Mouse (Mus musculus) forelimb bud, embryonic 11.5 days (tissue): ENCODE results near the gene Sh3pxd2a.

Source experiments
- DNase-seq: peaks from one replicate; pipeline ENCODE4 v3.0.0-alpha.2; 2012; ENCODE audit warnings: low read depth, low spot score

Gene Sh3pxd2a

DNA sequence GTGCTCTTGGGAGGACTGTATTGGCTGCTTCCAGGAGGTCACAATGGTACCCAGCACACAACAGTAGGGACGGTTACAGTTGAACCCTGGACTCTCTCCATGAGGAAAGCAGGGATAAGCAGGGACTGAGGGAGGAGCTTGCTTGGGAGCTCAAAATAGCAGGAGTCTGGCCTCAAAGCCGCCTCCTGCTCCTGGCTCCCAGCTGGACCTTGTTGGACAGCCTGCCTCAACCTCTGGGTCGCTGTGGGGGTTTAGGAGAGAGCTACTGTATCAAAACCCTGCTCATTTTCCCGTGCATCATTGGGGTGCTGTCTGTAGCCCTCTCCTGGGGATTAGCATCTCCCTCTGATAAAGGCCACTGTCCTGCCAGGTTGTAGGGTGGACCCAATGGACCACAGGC lies 184.8 kb downstream of the Sh3pxd2a start:
- no peak for DNase-seq

GRCm38 (mm10) chr19:47276730-47277129 lies 187.5 kb downstream of the Sh3pxd2a start:
- DNase-seq: no peak

GRCm38 (mm10) chr19:47270520-47270919 lies 193.7 kb downstream of the Sh3pxd2a start:
- DNase-seq: no peak

DNA sequence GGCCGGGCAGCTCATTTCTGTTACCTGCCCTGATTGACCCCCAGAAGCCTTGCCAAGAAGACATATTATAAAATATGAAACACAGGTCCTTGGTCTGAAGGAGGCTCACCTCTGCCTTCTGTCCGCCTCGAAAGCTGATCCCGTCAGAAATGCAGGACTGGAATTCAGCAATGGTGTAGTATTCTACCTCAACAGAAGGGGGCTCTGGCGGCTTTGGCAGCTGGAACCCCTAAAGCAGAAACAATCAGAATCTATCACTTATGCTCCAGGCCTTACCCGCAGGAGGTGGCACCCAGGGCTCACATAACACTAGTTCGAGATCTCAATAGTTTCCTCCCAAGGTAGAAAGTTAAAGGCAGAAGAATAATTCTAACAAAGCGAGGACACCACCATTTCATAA lies 194.5 kb downstream of the Sh3pxd2a start:
- peak; percentile 35 for DNase-seq

DNA sequence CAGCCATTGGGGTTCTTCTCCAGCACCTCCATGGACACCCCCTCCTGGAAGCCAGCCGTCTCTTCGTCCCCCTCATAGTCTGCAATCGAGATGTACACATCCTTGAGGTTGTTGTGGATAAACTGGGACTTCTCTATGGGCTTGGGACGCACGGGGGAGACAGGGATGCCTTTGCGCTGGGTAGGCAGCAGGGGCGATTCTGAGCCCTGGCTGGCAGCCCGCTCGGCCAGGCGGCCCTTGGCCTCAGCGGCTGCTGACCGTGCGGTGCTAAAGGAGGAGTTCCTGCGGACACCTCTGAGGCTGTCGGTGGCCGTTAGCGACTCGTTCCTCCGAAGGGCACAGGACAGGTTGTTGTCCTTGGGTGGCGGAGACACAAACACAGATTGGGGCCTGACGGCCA lies 197.1 kb downstream of the Sh3pxd2a start:
- DNase-seq: no peak

DNA sequence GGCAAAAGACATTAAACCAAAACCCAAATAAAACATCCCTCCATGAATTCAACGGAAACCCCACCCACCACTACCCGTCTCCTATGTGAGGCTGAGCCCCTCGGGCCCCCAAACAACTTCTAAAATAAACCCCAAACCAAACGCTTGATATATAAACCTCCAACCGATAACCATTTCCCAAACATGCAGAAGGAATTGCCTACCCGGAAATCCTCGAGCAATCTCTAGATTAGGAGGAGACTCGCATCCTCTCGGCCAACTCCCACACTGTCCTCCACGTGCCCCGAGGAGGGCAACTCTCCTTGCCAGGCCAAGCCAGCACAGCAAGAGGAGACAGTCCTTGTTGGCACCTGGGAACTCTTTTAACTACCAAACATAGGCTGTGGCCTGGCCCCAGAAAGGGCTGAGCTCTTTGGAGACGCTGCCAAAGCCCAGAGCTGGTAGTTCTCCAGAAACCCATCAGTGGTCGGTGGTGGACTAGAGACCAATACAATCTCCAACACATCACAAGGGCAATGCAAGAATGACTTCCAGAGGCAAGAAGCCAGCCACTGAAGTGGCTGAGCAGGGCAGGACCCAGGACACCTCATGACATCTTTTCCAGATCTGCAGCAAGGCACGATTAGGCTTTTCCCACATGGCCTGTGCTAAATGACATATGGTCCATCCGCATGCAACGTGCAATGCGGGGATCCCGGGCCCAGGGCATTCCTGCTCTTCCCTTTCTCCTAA lies 198.0 kb downstream of the Sh3pxd2a start:
- DNase-seq: no peak

DNA sequence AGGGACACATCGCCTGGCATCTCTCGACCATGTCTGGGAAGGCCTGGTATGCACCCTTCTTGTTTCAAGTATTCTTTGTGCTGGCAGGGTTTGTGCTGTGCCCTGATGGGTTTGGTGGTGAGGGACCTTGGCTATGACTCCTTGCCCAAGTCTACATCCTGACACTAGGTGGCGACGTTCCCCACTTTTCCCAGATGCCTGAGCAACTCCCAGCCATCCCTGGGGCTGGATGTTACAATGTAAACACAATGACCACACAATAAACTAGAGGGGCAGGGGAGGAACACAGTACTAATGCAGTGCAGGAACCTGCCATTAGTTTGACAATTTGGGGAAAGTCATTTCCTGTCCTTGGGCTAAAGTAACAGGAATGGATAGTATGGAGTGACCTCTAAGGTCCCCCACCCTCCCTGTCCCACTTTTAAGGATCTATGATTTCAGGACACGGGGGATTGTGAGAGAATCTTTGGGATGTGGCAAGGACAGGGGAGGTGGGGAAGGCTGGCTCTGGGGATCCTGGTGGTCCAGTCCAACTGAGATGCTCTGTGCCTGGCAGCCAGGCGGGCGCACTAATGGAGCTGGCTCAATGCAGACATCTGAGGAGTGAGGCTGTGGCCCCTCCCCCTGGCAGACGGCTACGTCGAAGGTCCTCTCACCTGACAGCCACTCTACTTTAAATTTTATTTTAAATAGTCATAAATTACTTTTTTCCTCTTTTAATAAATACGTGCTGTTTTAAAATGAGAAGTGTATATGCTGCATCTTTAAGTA lies 199.7 kb downstream of the Sh3pxd2a start:
- peak; percentile 79 for DNase-seq

- DNase-seq: no peak
These were observed 200.6 kb downstream of the Sh3pxd2a start for GRCm38 (mm10) chr19:47263621-47264020.

DNA sequence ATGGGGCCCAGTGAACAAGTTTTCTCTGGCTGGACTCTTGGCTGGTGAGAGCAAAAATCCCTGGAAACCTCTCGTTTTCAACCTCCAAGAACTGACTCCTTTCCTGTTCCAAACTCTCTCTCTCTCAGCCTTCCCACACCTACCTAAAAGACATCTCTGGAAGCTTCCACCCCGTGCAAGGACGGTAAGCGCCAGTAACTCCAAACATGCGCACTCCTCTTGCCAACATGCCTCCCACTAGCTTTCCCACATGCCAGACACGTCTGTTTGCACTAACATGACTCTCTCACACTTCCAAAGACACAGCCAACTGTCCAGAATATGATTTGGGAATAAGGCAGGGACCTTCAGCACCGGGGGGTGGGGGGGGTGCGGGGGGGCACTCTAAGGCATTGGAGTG lies 203.0 kb downstream of the Sh3pxd2a start:
- no peak for DNase-seq

GRCm38 (mm10) chr19:47259581-47259980 lies 204.6 kb downstream of the Sh3pxd2a start:
- DNase-seq: peak; percentile 56

- no peak for DNase-seq
These were observed 208.3 kb downstream of the Sh3pxd2a start for GRCm38 (mm10) chr19:47255919-47256318.

DNA sequence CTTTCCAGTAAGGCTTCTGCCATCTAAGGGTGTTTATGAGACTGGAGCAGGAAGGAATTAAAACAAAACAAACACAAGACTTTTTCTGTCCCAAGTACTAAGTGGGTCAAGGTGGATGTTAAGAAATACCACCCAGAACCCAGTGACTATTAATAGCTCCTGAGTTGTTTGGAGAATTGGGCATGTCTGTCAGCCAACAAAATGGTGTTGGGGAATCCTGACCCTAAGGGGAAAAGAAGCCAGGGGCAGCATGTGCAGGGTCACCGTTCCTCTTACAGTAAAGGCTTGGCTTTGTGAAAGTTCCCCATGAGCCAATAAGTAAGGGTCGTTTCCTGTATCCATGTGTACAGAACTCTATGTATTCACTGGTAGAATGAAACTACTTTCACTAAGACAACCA lies 209.2 kb downstream of the Sh3pxd2a start:
- DNase-seq: no peak

DNA sequence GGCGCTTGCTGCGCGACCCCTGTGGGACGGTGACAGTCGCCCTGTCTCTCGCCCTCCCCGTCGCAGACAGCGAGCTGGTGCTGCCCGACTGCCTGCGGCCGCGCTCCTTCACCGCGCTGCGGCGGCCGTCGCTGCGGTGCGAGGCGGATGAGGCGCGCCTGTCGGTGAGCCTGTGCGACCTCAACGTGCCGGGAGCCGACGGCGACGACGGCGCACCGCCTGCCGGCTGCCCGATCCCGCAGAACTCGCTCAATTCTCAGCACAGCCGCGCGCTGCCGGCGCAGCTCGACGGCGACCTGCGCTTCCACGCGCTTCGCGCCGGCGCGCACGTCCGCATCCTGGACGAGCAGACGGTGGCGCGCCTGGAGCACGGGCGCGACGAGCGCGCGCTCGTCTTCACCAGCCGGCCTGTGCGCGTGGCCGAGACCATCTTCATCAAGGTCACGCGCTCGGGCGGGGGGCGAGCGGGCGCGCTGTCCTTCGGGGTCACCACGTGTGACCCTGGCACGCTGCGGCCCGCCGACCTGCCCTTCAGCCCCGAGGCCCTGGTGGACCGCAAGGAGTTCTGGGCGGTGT lies 211.1 kb downstream of the Sh3pxd2a start:
- peak; percentile 37 for DNase-seq

DNA sequence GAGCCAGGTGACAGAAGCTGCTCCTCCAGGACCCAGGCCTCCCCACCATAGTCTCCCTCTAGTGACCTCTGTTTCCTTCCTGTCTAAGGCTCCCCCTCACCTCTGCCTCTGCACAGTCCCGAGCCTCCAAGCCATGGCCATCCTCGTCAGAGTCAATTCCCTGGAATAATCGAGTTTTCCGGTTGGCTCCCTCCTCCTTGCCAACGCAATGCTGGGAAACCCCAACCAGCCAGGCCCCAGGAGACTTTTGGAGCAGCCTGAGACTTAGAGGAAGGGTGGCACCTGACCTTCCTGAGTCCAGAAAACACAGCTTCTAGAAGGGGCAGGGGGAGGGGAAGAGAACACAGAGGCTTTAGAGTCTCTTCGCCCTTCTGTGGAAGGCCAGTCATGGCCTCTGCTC lies 213.3 kb downstream of the Sh3pxd2a start:
- DNase-seq: no peak

- DNase-seq: no peak
These were observed 215.2 kb downstream of the Sh3pxd2a start for GRCm38 (mm10) chr19:47248906-47249568.

DNA sequence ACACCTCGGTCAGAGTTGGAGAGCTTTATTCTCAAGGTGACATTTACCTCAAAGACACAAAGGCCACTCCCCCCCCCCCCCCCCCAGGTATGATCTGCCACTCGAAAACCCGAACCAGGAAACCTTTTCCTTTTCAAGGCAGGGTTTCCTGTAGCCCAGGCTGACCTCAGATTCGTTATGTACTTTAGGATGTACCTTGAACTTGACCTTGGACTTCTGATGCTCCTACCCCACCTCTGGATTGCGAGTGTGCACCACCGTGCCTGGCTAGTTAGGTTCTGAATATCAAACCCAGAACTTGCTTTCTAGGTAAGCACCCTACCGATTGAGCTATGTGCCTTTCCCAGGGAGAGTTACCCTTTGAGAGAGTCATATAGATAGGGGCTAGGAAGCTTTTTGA lies 215.9 kb downstream of the Sh3pxd2a start:
- no peak for DNase-seq

DNA sequence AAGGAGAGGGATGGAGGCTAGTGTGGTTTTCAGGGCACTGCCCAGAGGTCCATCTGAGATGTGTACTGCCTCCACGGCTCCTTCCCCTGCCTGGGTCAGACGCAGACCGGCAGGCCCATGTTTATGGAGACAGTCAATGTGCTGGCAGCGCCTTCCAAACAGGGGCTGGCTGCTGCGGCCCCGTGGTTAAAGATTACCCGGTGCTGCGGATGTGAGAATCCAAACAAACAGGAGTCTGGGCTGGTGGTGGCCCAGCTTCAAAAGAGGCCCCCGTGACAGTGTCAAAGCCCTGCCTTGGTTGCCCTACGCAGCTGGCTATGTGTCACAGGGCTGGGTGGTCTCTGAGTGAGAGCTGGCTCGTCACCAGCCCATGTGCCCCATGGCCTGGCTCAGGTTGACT lies 216.4 kb downstream of the Sh3pxd2a start:
- no peak for DNase-seq

DNA sequence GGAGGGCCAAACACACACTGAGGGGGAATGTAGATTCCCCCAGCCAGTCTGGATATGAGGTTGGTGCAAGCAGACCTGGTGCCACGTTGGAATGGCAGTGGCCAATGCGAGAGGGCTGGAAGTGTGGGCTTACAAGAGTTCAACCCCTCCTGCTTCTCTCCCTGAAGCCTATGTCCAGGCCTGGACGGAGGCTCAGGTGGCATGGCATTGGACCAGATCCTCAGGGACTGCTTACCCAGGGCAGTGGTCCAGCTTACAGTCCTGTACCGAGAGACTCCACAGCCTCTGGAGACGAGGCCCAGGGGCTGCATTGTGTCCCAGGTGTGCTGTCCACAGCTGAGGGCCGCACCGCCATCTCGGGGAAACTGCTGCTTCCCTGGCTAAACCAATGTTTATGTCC lies 218.7 kb downstream of the Sh3pxd2a start:
- no peak for DNase-seq

- DNase-seq: no peak
These were observed 222.0 kb downstream of the Sh3pxd2a start for GRCm38 (mm10) chr19:47242227-47242626.

GRCm38 (mm10) chr19:47240957-47241356 lies 223.2 kb downstream of the Sh3pxd2a start:
- no peak for DNase-seq

GRCm38 (mm10) chr19:47240076-47240475 lies 224.1 kb downstream of the Sh3pxd2a start:
- peak; percentile 74 for DNase-seq

DNA sequence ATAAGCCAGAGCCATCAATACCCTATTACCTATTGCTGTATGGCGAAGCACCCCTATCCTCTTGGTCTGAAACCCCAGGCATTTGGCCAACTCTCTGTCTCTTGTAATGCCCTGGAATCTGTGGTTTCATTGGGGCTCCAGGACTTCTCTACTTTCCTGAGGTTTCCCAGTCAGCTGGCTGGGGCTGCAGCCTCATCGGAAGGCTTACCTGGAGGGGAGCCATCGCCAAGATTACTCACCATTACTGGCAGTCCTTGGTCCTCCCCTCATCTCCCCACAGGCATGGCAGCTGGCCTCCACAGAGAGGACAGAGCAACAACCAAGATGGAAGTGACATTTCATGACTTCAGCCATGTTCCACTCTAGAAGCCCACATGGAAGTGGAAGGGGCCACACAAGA lies 231.1 kb downstream of the Sh3pxd2a start:
- no peak for DNase-seq
